Mouse (Mus musculus) gonadal fat pad, adult 2 months (tissue): ENCODE measurements around the gene Olfr1420. TPM values are rescaled to one million over a fixed set of nuclear protein-coding genes. Genes with fewer than 3 reads are reported as not detected.
"Not testable (repeated sequence)": the region's sequence is repeated elsewhere in the genome, so short reads cannot be mapped to it uniquely, and the experiment has no call there.

Experiments
- DNase-seq: peaks from one replicate; pipeline ENCODE4 v3.0.0-alpha.2; 2012; ENCODE audit warnings: low read depth
- polyA plus RNA-seq: library from polyadenylated mRNA; depleted of rRNA; stranded (reverse); fragments of >200 nt; gene quantifications from 2 replicates; pipeline ENCODE4 v1.2.3, GENCODE M21; 2012; rRNA removed

The Olfr1420 gene
- not detected in 2 replicates for polyA plus RNA-seq

DNA sequence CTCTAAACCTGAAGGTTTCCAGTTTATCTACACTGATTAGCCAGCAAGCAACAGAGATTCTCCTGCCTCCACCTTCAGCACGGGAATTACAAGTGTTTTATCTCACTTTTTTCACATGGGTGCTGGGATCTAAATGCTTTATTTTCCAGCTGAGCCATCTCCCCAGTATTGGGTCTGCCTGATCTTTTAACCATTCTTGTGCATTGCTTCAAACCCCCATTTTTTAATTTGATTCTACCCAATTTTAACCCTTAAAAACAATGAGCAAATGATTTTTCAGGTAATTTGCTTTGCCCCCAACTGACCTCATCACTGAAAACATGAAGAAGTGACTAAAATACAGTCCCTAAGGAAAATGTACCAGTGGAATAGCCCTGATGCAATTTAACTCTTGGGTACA, at the start of gene Olfr1420:
Gene Olfr1420 (plus strand): TSS at position 301 of the 400 bp plus-strand sequence.
- no peak for DNase-seq

DNA sequence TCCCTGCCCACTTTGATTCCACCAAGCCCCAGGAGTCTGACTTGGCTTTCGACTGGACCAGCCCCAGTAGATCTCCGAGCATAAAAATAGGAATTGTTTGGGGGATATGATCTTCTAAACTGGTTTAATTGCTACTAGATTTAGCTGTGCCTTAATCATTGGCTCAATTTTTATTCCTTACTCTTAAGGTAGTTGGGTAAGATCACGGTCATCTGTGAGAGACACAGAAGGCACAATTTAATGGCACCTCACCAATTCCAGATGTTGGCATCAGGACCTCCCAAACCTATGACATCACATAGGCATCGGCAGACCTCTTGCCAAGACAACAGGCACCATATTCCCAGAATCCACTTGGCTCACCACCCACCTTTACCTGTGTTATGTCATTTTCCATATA, 47.2 kb upstream of the Olfr1420 start, which contains the start of gene Olfr1417:
Gene Olfr1417 (minus strand): TSS at position 101 of the 400 bp plus-strand sequence.
- no peak for DNase-seq

GRCm38 (mm10) chr19:11846333-11846732, 40.0 kb upstream of the Olfr1420 start:
- DNase-seq = no peak

GRCm38 (mm10) chr19:11852652-11853051, 33.7 kb upstream of the Olfr1420 start:
- DNase-seq = no peak

GRCm38 (mm10) chr19:11854821-11855220, 31.5 kb upstream of the Olfr1420 start:
- DNase-seq = no peak

DNA sequence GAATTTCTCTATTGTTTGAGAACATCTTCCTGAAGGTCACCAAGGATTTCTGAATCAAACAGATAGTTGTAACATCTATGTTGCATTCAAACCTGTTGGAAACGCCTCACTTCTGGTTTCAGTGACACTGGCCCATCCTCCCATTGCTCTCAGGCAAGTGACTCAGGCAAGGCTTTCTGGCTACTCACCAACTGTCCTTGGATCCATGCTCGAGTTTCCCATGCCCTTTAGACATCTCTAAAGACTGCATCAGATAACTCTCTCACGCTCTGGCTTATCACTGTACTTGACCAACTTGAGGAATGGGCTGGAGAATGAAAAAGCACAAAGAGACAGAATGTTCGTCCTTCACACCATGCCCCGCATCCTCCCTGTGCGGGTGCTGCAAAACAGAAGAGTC, 29.9 kb upstream of the Olfr1420 start:
- no peak for DNase-seq

- DNase-seq = no peak
Observed at GRCm38 (mm10) chr19:11860966-11861365, 25.4 kb upstream of the Olfr1420 start, which contains the start of gene Olfr1418. Gene Olfr1418, minus strand, starts transcription at chr19:11861066.

GRCm38 (mm10) chr19:11867837-11868236, 18.5 kb upstream of the Olfr1420 start:
- DNase-seq = no peak

- no peak for DNase-seq
Observed at GRCm38 (mm10) chr19:11875006-11875405, 11.4 kb upstream of the Olfr1420 start, which contains the start of gene Olfr1419. Gene Olfr1419, minus strand, starts transcription at chr19:11875106.

DNA sequence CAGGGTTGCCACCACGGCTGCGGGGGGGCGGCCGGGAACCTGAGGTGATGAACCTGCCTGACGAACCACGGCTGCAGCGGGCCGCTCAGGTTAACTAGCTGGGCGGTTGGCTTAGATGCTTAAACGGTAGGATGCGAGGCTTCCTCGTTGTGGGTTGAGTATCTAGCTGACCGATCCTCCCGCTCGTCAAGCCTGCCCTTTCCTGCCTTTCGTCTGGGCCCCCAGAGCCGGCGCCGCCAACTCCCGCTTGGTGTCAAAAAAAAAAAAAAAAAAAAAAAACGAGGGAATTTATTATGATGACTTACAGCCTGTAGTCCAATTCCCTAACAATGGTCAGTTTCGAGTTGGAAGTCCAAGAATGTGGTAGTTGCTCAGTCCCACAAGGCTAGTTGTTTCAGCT, 8.0 kb upstream of the Olfr1420 start:
- not testable (repeated sequence) for DNase-seq

- DNase-seq = no peak
Observed at GRCm38 (mm10) chr19:11911021-11911420, 24.7 kb downstream of the Olfr1420 start.

DNA sequence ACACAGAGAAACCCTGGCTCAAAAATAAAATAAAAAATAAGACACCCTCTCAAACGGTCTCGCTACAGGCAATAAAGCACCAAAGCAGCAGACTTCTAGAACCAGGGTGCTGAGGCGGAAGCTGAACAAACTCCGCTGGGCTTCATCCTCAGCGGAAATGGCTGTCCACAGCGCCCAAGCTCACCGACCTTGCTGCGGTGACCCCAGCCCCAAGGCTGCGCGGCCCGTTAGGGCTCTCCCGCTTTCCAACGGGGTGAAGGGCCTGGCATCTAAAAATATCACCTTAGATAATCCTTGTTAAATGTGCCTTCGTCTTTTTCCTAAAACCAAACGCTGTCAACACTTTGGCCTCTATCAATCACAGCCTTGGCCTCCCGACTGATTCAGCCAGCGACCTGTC, 25.2 kb downstream of the Olfr1420 start:
- DNase-seq = peak; percentile 37

GRCm38 (mm10) chr19:11912037-11912532, 25.7 kb downstream of the Olfr1420 start, which contains the start of gene Patl1:
Gene Patl1, plus strand, starts transcription at chr19:11912399.
- peak; percentile 62 for DNase-seq

- DNase-seq = no peak
Observed at GRCm38 (mm10) chr19:11912533-11913121, 26.3 kb downstream of the Olfr1420 start.

DNA sequence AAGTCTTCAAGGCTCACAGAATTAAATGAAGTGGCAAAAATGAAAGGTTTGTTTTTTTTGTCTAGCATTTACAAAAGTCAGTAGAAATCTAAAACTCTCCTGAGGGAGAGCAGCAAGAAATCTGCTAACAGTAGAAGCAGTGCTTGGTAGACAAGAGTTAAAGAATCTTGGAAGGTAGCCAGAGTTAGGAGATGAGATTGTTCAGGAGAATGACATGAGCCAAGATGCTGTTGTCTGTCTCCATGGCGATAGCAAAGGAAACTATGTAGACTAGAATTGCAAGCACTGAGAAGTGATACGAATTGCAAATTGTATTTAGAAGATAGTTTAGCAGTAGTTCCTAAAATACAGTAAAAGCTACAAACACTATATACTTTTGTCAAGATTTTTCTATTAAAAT, 29.4 kb downstream of the Olfr1420 start:
- DNase-seq = no peak

GRCm38 (mm10) chr19:11922068-11922467, 35.7 kb downstream of the Olfr1420 start:
- no peak for DNase-seq

DNA sequence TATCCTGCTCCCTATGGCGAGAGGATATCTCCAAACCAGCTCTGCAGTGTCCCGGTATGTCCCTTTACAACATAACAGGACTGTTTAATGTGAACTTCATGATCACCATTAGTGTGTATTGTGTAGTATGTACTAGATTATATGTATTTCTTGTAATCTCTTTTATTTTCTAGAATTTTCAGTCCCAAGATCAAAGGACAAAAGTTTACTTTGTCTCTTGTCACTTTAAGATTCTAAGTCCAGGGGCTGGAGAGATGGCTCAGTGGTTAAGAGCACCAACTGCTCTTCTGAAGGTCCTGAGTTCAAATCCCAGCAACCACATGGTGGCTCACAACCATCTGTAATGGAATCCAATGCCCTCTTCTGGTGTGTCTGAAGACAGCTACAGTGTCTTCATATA, 36.1 kb downstream of the Olfr1420 start:
- not testable (repeated sequence) for DNase-seq

- DNase-seq = no peak
Observed at GRCm38 (mm10) chr19:11926380-11926779, 40.0 kb downstream of the Olfr1420 start.

DNA sequence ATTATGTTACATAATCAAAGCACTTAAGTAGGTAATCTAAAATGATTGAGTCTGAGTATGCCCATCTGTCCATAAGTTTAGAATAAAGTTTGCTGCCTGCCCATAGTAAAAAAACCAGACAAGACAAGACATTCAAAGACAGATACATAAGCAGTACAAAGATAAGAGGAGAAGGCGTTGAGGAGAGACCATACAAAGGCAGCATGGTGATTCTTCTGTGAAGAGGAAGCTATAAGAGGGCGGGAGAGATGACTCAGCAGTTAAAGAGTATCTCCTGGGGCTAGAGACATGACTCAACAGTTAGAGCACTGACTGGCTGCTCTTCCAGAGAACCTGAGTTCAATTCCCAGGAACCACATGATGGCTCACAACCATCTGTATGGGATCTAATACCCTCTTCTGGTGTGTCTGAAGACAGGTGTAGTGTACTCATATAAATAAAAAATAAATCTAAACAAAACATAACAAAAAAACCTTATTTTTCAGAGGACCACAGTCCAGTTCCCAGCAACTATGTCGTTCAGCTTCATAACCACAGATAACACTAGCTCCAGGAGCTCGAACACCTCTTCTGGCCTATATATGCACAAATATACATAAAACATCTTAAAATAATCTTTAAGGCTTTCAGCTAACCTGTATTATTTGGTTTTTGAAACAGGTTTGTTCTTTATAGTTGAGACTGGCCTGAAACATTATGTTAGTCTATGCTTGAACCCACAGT, 41.8 kb downstream of the Olfr1420 start:
- no peak for DNase-seq

- DNase-seq = not testable (repeated sequence)
Observed at GRCm38 (mm10) chr19:11946460-11946859, 60.1 kb downstream of the Olfr1420 start.
